Mouse (Mus musculus) limb, embryonic 12.5 days (tissue): ENCODE measurements around the gene Wrb. TPM values are rescaled to one million over a fixed set of nuclear protein-coding genes. Genes with fewer than 3 reads are reported as not detected.

Experiments
- ATAC-seq: fragments of 200-750 bp; cut with Nextera tagmentation; 2 replicates; pipeline ENCODE4 v1.8.0; 2017; ENCODE audit warnings: low read depth, moderate TSS enrichment; ENCODE audit not compliant: insufficient number of reproducible peaks, insufficient read depth, low FRiP score, low TSS enrichment
- H3K27ac ChIP-seq: fragments of 300-500 bp; sonication (generic); 2 replicates; pipeline ENCODE4 v1.5.1; 2016; ENCODE audit warnings: mild to moderate bottlenecking, moderate library complexity
- H3K27me3 ChIP-seq: fragments of 300-500 bp; sonication (generic); 2 replicates; pipeline ENCODE4 v1.6.1; 2016; ENCODE audit warnings: mild to moderate bottlenecking, moderate library complexity
- H3K36me3 ChIP-seq: fragments of 300-500 bp; sonication (generic); 2 replicates; pipeline ENCODE4 v1.6.1; 2016; ENCODE audit warnings: mild to moderate bottlenecking, moderate library complexity
- H3K4me1 ChIP-seq: fragments of 300-500 bp; sonication (generic); replicated peaks from 2 replicates; pipeline ENCODE4 v1.6.1; 2016
- H3K4me2 ChIP-seq: fragments of 300-500 bp; sonication (generic); 2 replicates; pipeline ENCODE4 v1.6.1; 2016; ENCODE audit warnings: mild to moderate bottlenecking, moderate library complexity
- H3K4me3 ChIP-seq: fragments of 300-500 bp; sonication (generic); replicated peaks from 2 replicates; pipeline ENCODE4 v1.5.1; 2016; ENCODE audit warnings: mild to moderate bottlenecking
- H3K9ac ChIP-seq: fragments of 300-500 bp; sonication (generic); replicated peaks from 2 replicates; pipeline ENCODE4 v1.6.1; 2016; ENCODE audit warnings: mild to moderate bottlenecking, moderate library complexity
- H3K9me3 ChIP-seq: fragments of 300-500 bp; sonication (generic); 2 replicates; pipeline ENCODE4 v1.6.1; 2016; ENCODE audit warnings: mild to moderate bottlenecking, moderate library complexity
- WGBS: fragments of 180-500 bp; shearing (Covaris S2); methylation state at CpG from one replicate; pipeline ENCODE4 v1.1.7; 2016; 5-methylcytosine and 5-hydroxymethylcytosine counted together
- polyA plus RNA-seq: library from polyadenylated mRNA; unstranded; fragments of >200 nt; fragmentation: Nextera tagmentation; extraction: Ambion mirVana; gene quantifications from 2 replicates; pipeline ENCODE4 v1.2.1, GENCODE M21; 2016

Gene Wrb
- polyA plus RNA-seq, 1 experiment from 2014 or later: 68.4 TPM

GRCm38 (mm10) chr16:96158511-96159080 is 13.4 kb downstream of the Wrb start:
- Histone ChIP-seq H3K4me2 (peak overlapping the region; percentile 93), H3K4me3 (peak overlapping the region; percentile 58), H3K27ac (peak overlapping the region; percentile 93), H3K9me3 (no peaks in the 10 kb centered on the region), H3K4me1 (peaks cover 10% of the 10 kb centered on the region), H3K27me3 (no peaks in the 10 kb centered on the region), H3K36me3 (peaks cover 26% of the 10 kb centered on the region; the same call in 1 of the 2 replicates), H3K9ac (peak overlapping the region; percentile 95)
- no peak for ATAC-seq
- 53% methylated on average over 12 of the region's 12 CpGs for WGBS

GRCm38 (mm10) chr16:96159091-96159731 is 14.0 kb downstream of the Wrb start:
- H3K36me3 ChIP-seq: peaks cover 20% of the 10 kb centered on the region; the same call in 1 of the 2 replicates
- ATAC-seq: peak; percentile 66
- H3K4me3 ChIP-seq: peak overlapping the region; percentile 58
- no peaks in the 10 kb centered on the region for H3K9me3 ChIP-seq
- peak overlapping the region; percentile 93 for H3K27ac ChIP-seq
- H3K4me1 ChIP-seq: peaks cover 10% of the 10 kb centered on the region
- under 1% methylated on average over 67 of the region's 67 CpGs for WGBS
- H3K27me3 ChIP-seq: no peaks in the 10 kb centered on the region
- H3K9ac ChIP-seq: peak overlapping the region; percentile 95
- H3K4me2 ChIP-seq: peak overlapping the region; percentile 93

GRCm38 (mm10) chr16:96159794-96160346 is 14.7 kb downstream of the Wrb start:
- 81% methylated on average over 20 of the region's 20 CpGs for WGBS
- H3K27ac ChIP-seq: peak overlapping the region; percentile 93

GRCm38 (mm10) chr16:96160927-96161326 is 15.7 kb downstream of the Wrb start:
- Histone ChIP-seq H3K36me3 (peaks cover 10% of the 10 kb centered on the region; the same call in 1 of the 2 replicates), H3K4me2 (no peak overlapping the region), H3K9ac (no peak overlapping the region), H3K4me3 (no peak overlapping the region), H3K27me3 (no peaks in the 10 kb centered on the region), H3K9me3 (no peaks in the 10 kb centered on the region), H3K27ac (no peak overlapping the region), H3K4me1 (peaks cover 10% of the 10 kb centered on the region)
- WGBS: 79% methylated on average over 1 of the region's 1 CpGs
- ATAC-seq: no peak

More at GRCm38 (mm10) chr16:96159794-96160346, 14.7 kb downstream of the Wrb start:
- H3K4me1 ChIP-seq: peaks cover 10% of the 10 kb centered on the region
- no peaks in the 10 kb centered on the region for H3K27me3 ChIP-seq
- peaks cover 17% of the 10 kb centered on the region; the same call in 1 of the 2 replicates for H3K36me3 ChIP-seq
- no peak for ATAC-seq
- no peaks in the 10 kb centered on the region for H3K9me3 ChIP-seq
- peak overlapping the region; percentile 58 for H3K4me3 ChIP-seq
- peak overlapping the region; percentile 95 for H3K9ac ChIP-seq
- peak overlapping the region; percentile 93 for H3K4me2 ChIP-seq

GRCm38 (mm10) chr16:96161336-96161735 is 16.1 kb downstream of the Wrb start:
- ATAC-seq: no peak
- peaks cover 10% of the 10 kb centered on the region for H3K4me1 ChIP-seq
- no peak overlapping the region for H3K4me2 ChIP-seq
- no peak overlapping the region for H3K27ac ChIP-seq
- no peak overlapping the region for H3K4me3 ChIP-seq
- 90% methylated on average over 4 of the region's 4 CpGs for WGBS
- H3K36me3 ChIP-seq: peaks cover 8% of the 10 kb centered on the region; the same call in 1 of the 2 replicates
- no peak overlapping the region for H3K9ac ChIP-seq
- H3K9me3 ChIP-seq: no peaks in the 10 kb centered on the region
- no peaks in the 10 kb centered on the region for H3K27me3 ChIP-seq

- Histone ChIP-seq H3K27me3 (no peaks in the 10 kb centered on the region), H3K36me3 (no peaks in the 10 kb centered on the region), H3K4me1 (no peaks in the 10 kb centered on the region), H3K27ac (no peak overlapping the region), H3K4me2 (no peak overlapping the region), H3K9me3 (no peaks in the 10 kb centered on the region), H3K4me3 (no peak overlapping the region), H3K9ac (no peak overlapping the region)
- WGBS: 86% methylated on average over 4 of the region's 4 CpGs
- ATAC-seq: no peak
Measured at GRCm38 (mm10) chr16:96165723-96166264, 20.6 kb downstream of the Wrb start.

GRCm38 (mm10) chr16:96168837-96169236 is 23.6 kb downstream of the Wrb start:
- H3K36me3 ChIP-seq: no peaks in the 10 kb centered on the region
- no peaks in the 10 kb centered on the region for H3K9me3 ChIP-seq
- 84% methylated on average over 4 of the region's 4 CpGs for WGBS
- H3K27me3 ChIP-seq: no peaks in the 10 kb centered on the region
- no peak overlapping the region for H3K4me2 ChIP-seq
- no peak overlapping the region for H3K4me3 ChIP-seq
- no peaks in the 10 kb centered on the region for H3K4me1 ChIP-seq
- no peak for ATAC-seq
- H3K9ac ChIP-seq: no peak overlapping the region
- no peak overlapping the region for H3K27ac ChIP-seq

GRCm38 (mm10) chr16:96173648-96174047 is 28.4 kb downstream of the Wrb start:
- H3K27ac ChIP-seq: no peak overlapping the region
- no peaks in the 10 kb centered on the region for H3K9me3 ChIP-seq
- H3K4me3 ChIP-seq: no peak overlapping the region
- no peak for ATAC-seq
- H3K27me3 ChIP-seq: no peaks in the 10 kb centered on the region
- WGBS: 77% methylated on average over 8 of the region's 8 CpGs
- no peaks in the 10 kb centered on the region for H3K36me3 ChIP-seq
- no peak overlapping the region for H3K4me2 ChIP-seq
- peaks cover 4% of the 10 kb centered on the region; the same call in 1 of the 2 replicates for H3K4me1 ChIP-seq
- no peak overlapping the region for H3K9ac ChIP-seq

- no peak overlapping the region for H3K27ac ChIP-seq
- H3K36me3 ChIP-seq: no peaks in the 10 kb centered on the region
- H3K9ac ChIP-seq: no peak overlapping the region
- peaks cover 4% of the 10 kb centered on the region; the same call in 1 of the 2 replicates for H3K4me1 ChIP-seq
- H3K9me3 ChIP-seq: no peaks in the 10 kb centered on the region
- 0 out of 2 replicates have a peak, but pooled peaks have one; percentile 47 for ATAC-seq
- no peaks in the 10 kb centered on the region for H3K27me3 ChIP-seq
- no peak overlapping the region for H3K4me3 ChIP-seq
- WGBS: 47% methylated on average over 2 of the region's 2 CpGs
- no peak overlapping the region for H3K4me2 ChIP-seq
Measured at GRCm38 (mm10) chr16:96175399-96175798, 30.2 kb downstream of the Wrb start.

- no peak for ATAC-seq
- H3K4me1 ChIP-seq: peaks cover 4% of the 10 kb centered on the region; the same call in 1 of the 2 replicates
- no peak overlapping the region for H3K4me2 ChIP-seq
- no peaks in the 10 kb centered on the region for H3K9me3 ChIP-seq
- H3K4me3 ChIP-seq: no peak overlapping the region
- H3K27ac ChIP-seq: no peak overlapping the region
- no peak overlapping the region for H3K9ac ChIP-seq
- no peaks in the 10 kb centered on the region for H3K27me3 ChIP-seq
- H3K36me3 ChIP-seq: no peaks in the 10 kb centered on the region
Measured at GRCm38 (mm10) chr16:96179156-96179555, 33.9 kb downstream of the Wrb start.

- ATAC-seq: no peak
- no peak overlapping the region for H3K4me3 ChIP-seq
- WGBS: 75% methylated on average over 5 of the region's 5 CpGs
- H3K9me3 ChIP-seq: peaks cover 4% of the 10 kb centered on the region
- no peaks in the 10 kb centered on the region for H3K36me3 ChIP-seq
- H3K27me3 ChIP-seq: peaks cover 18% of the 10 kb centered on the region; the same call in 1 of the 2 replicates
- no peak overlapping the region for H3K9ac ChIP-seq
- no peak overlapping the region for H3K27ac ChIP-seq
- H3K4me2 ChIP-seq: no peak overlapping the region
- peaks cover 5% of the 10 kb centered on the region for H3K4me1 ChIP-seq
Measured at GRCm38 (mm10) chr16:96187619-96188018, 42.4 kb downstream of the Wrb start.
